Mouse (Mus musculus): ENCODE results near the gene Slc1a4. TPM values are rescaled to one million over a fixed set of nuclear protein-coding genes. Genes with fewer than 3 reads are reported as not detected.

The Slc1a4 gene
- polyA plus RNA-seq (2015; fragmentation: Nextera tagmentation; extraction: Ambion mirVana): 17.9 and 18.2 TPM in 2 replicates

- peak; percentile 99 for ATAC-seq (ENCODE audit: low read depth)
- peak within 1 kb of the TSS; percentile 99 for H3K27ac ChIP-seq (ENCODE audit: low read length)
- peak within 1 kb of the TSS; percentile 98 for H3K4me2 ChIP-seq (ENCODE audit: low read depth, low read length)
- no peaks in the 10 kb centered on the region for H3K9me3 ChIP-seq (ENCODE audit: control insufficient read depth, low read length)
- H3K4me1 ChIP-seq (replicated peaks; ENCODE audit: control insufficient read depth, insufficient read depth, low read length): peaks cover 16% of the 10 kb centered on the region
- H3K4me3 ChIP-seq (ENCODE audit: low read length): peak within 1 kb of the TSS; percentile 68
- under 1% methylated on average over 48 of the region's 48 CpGs for WGBS
- no peaks in the 10 kb centered on the region for H3K36me3 ChIP-seq (ENCODE audit: control insufficient read depth, insufficient read depth, low read length)
- H3K9ac ChIP-seq (ENCODE audit: low read length): peak within 1 kb of the TSS; percentile 83
- H3K27me3 ChIP-seq (ENCODE audit: control insufficient read depth, insufficient read depth, low read depth, low read length): no peaks in the 10 kb centered on the region
Measured at GRCm38 (mm10) chr11:20332561-20333514, at the start of gene Slc1a4. Gene Slc1a4, minus strand, starts transcription at chr11:20332713.

GRCm38 (mm10) chr11:20380106-20380505, 47.6 kb upstream of the Slc1a4 start:
- Histone ChIP-seq H3K4me3 (ENCODE audit: low read length) (no peak overlapping the region), H3K27ac (ENCODE audit: low read length) (no peak overlapping the region), H3K36me3 (ENCODE audit: control insufficient read depth, insufficient read depth, low read length) (no peaks in the 10 kb centered on the region), H3K9me3 (ENCODE audit: control insufficient read depth, low read length) (no peaks in the 10 kb centered on the region), H3K4me2 (ENCODE audit: low read depth, low read length) (no peak overlapping the region), H3K27me3 (ENCODE audit: control insufficient read depth, insufficient read depth, low read depth, low read length) (no peaks in the 10 kb centered on the region), H3K9ac (ENCODE audit: low read length) (no peak overlapping the region), H3K4me1 (replicated peaks; ENCODE audit: control insufficient read depth, insufficient read depth, low read length) (no peaks in the 10 kb centered on the region)
- WGBS: 40% methylated on average over 4 of the region's 4 CpGs
- no peak for ATAC-seq (ENCODE audit: low read depth)

- Histone ChIP-seq H3K9me3 (ENCODE audit: control insufficient read depth, low read length) (no peaks in the 10 kb centered on the region), H3K4me1 (replicated peaks; ENCODE audit: control insufficient read depth, insufficient read depth, low read length) (no peaks in the 10 kb centered on the region), H3K4me3 (ENCODE audit: low read length) (no peak overlapping the region), H3K27ac (ENCODE audit: low read length) (no peak overlapping the region), H3K9ac (ENCODE audit: low read length) (no peak overlapping the region), H3K36me3 (ENCODE audit: control insufficient read depth, insufficient read depth, low read length) (no peaks in the 10 kb centered on the region), H3K4me2 (ENCODE audit: low read depth, low read length) (no peak overlapping the region), H3K27me3 (ENCODE audit: control insufficient read depth, insufficient read depth, low read depth, low read length) (no peaks in the 10 kb centered on the region)
- 87% methylated on average over 7 of the region's 7 CpGs for WGBS
- no peak for ATAC-seq (ENCODE audit: low read depth)
Measured at GRCm38 (mm10) chr11:20376642-20377041, 44.1 kb upstream of the Slc1a4 start.

DNA sequence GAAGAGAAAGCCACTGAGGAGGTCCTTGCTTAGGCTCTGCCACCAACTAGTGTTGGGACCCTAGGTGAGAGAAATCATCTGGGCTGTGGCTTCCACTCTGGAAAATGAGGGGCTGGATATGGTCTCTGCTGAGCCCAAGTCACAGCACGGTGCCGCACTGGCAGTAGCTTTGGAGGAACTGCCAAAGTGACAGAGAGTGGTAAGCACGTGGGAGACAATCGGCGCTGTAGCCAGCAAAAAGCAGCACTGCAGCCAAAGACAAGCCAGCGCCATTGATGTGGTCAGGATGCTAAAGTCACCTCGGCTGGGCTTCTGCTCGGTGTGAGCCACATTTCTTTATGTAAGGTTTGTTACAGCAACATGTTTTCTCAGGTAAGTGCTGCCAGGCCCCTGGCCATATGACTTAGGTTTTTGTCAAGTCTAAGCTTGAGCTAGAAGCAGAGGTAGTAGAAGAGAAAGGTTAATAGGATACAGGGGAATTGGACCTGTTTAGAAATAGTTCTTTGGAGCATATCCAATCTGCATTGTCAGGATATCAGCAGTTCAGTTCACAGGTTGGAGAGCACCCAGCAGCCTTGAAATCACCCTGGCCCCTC, 40.2 kb upstream of the Slc1a4 start:
- Histone ChIP-seq H3K4me2 (ENCODE audit: low read depth, low read length) (no peak overlapping the region), H3K27ac (ENCODE audit: low read length) (no peak overlapping the region), H3K9ac (ENCODE audit: low read length) (no peak overlapping the region), H3K4me3 (ENCODE audit: low read length) (no peak overlapping the region), H3K36me3 (ENCODE audit: control insufficient read depth, insufficient read depth, low read length) (no peaks in the 10 kb centered on the region), H3K27me3 (ENCODE audit: control insufficient read depth, insufficient read depth, low read depth, low read length) (no peaks in the 10 kb centered on the region), H3K4me1 (replicated peaks; ENCODE audit: control insufficient read depth, insufficient read depth, low read length) (no peaks in the 10 kb centered on the region), H3K9me3 (ENCODE audit: control insufficient read depth, low read length) (no peaks in the 10 kb centered on the region)
- no peak for ATAC-seq (ENCODE audit: low read depth)
- WGBS: 65% methylated on average over 8 of the region's 8 CpGs

- H3K36me3 ChIP-seq (ENCODE audit: control insufficient read depth, insufficient read depth, low read length): no peaks in the 10 kb centered on the region
- WGBS: 76% methylated on average over 2 of the region's 2 CpGs
- ATAC-seq (ENCODE audit: low read depth): no peak
- H3K4me3 ChIP-seq (ENCODE audit: low read length): no peak overlapping the region
- H3K9ac ChIP-seq (ENCODE audit: low read length): no peak overlapping the region
- no peaks in the 10 kb centered on the region for H3K27me3 ChIP-seq (ENCODE audit: control insufficient read depth, insufficient read depth, low read depth, low read length)
- H3K4me1 ChIP-seq (replicated peaks; ENCODE audit: control insufficient read depth, insufficient read depth, low read length): no peaks in the 10 kb centered on the region
- no peaks in the 10 kb centered on the region for H3K9me3 ChIP-seq (ENCODE audit: control insufficient read depth, low read length)
- H3K4me2 ChIP-seq (ENCODE audit: low read depth, low read length): no peak overlapping the region
- no peak overlapping the region for H3K27ac ChIP-seq (ENCODE audit: low read length)
Measured at GRCm38 (mm10) chr11:20370486-20370885, 38.0 kb upstream of the Slc1a4 start.

DNA sequence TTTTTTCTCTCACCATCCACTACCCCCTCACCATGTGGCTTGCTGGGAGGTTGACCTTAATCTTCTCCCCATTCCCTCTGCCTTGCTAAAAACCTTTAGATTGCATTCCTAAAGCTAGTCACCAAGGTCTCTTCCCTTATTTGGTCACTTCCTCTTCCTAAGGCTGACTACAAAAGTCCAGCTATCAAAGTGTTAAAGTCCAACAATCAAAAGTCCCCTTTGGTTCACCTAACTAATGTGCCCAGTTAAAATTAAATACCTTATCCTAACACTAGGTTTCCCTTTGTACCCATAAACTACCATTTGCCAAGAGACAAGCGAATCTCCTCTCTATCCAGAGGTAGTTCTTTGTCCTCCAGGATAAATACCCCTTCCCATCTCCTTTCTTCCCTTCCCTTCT, 33.9 kb upstream of the Slc1a4 start:
- no peaks in the 10 kb centered on the region for H3K36me3 ChIP-seq (ENCODE audit: control insufficient read depth, insufficient read depth, low read length)
- H3K4me1 ChIP-seq (replicated peaks; ENCODE audit: control insufficient read depth, insufficient read depth, low read length): no peaks in the 10 kb centered on the region
- WGBS: 83% methylated on average over 1 of the region's 1 CpGs
- no peak for ATAC-seq (ENCODE audit: low read depth)
- H3K4me2 ChIP-seq (ENCODE audit: low read depth, low read length): no peak overlapping the region
- no peaks in the 10 kb centered on the region for H3K27me3 ChIP-seq (ENCODE audit: control insufficient read depth, insufficient read depth, low read depth, low read length)
- no peak overlapping the region for H3K9ac ChIP-seq (ENCODE audit: low read length)
- no peak overlapping the region for H3K27ac ChIP-seq (ENCODE audit: low read length)
- no peaks in the 10 kb centered on the region for H3K9me3 ChIP-seq (ENCODE audit: control insufficient read depth, low read length)
- no peak overlapping the region for H3K4me3 ChIP-seq (ENCODE audit: low read length)

- H3K9ac ChIP-seq (ENCODE audit: low read length): no peak overlapping the region
- H3K9me3 ChIP-seq (ENCODE audit: control insufficient read depth, low read length): no peaks in the 10 kb centered on the region
- H3K4me2 ChIP-seq (ENCODE audit: low read depth, low read length): no peak overlapping the region
- no peak for ATAC-seq (ENCODE audit: low read depth)
- H3K4me1 ChIP-seq (replicated peaks; ENCODE audit: control insufficient read depth, insufficient read depth, low read length): no peaks in the 10 kb centered on the region
- no peak overlapping the region for H3K4me3 ChIP-seq (ENCODE audit: low read length)
- H3K27ac ChIP-seq (ENCODE audit: low read length): no peak overlapping the region
- H3K27me3 ChIP-seq (ENCODE audit: control insufficient read depth, insufficient read depth, low read depth, low read length): no peaks in the 10 kb centered on the region
- no peaks in the 10 kb centered on the region for H3K36me3 ChIP-seq (ENCODE audit: control insufficient read depth, insufficient read depth, low read length)
- 40% methylated on average over 3 of the region's 3 CpGs for WGBS
Measured at GRCm38 (mm10) chr11:20361354-20361753, 28.8 kb upstream of the Slc1a4 start.

GRCm38 (mm10) chr11:20357684-20358447, 25.4 kb upstream of the Slc1a4 start:
- no peak overlapping the region for H3K4me2 ChIP-seq (ENCODE audit: low read depth, low read length)
- no peaks in the 10 kb centered on the region for H3K27me3 ChIP-seq (ENCODE audit: control insufficient read depth, insufficient read depth, low read depth, low read length)
- ATAC-seq (ENCODE audit: low read depth): no peak
- H3K4me3 ChIP-seq (ENCODE audit: low read length): no peak overlapping the region
- no peak overlapping the region for H3K27ac ChIP-seq (ENCODE audit: low read length)
- no peaks in the 10 kb centered on the region for H3K36me3 ChIP-seq (ENCODE audit: control insufficient read depth, insufficient read depth, low read length)
- H3K9ac ChIP-seq (ENCODE audit: low read length): no peak overlapping the region
- no peaks in the 10 kb centered on the region for H3K9me3 ChIP-seq (ENCODE audit: control insufficient read depth, low read length)
- H3K4me1 ChIP-seq (replicated peaks; ENCODE audit: control insufficient read depth, insufficient read depth, low read length): no peaks in the 10 kb centered on the region
- 74% methylated on average over 9 of the region's 9 CpGs for WGBS

- Histone ChIP-seq H3K9ac (ENCODE audit: low read length) (no peak overlapping the region), H3K9me3 (ENCODE audit: control insufficient read depth, low read length) (no peaks in the 10 kb centered on the region), H3K4me2 (ENCODE audit: low read depth, low read length) (no peak overlapping the region), H3K4me1 (replicated peaks; ENCODE audit: control insufficient read depth, insufficient read depth, low read length) (no peaks in the 10 kb centered on the region), H3K27me3 (ENCODE audit: control insufficient read depth, insufficient read depth, low read depth, low read length) (no peaks in the 10 kb centered on the region), H3K36me3 (ENCODE audit: control insufficient read depth, insufficient read depth, low read length) (no peaks in the 10 kb centered on the region), H3K4me3 (ENCODE audit: low read length) (no peak overlapping the region), H3K27ac (ENCODE audit: low read length) (no peak overlapping the region)
- WGBS: 69% methylated on average over 2 of the region's 2 CpGs
- no peak for ATAC-seq (ENCODE audit: low read depth)
Measured at GRCm38 (mm10) chr11:20348466-20348865, 16.0 kb upstream of the Slc1a4 start.

All from lung, embryonic 16.5 days (tissue).